Mouse (Mus musculus): ENCODE data around the gene Apobr. TPM values are rescaled to one million over a fixed set of nuclear protein-coding genes. Genes with fewer than 3 reads are reported as not detected.

Apobr gene
- polyA plus RNA-seq, 1 experiment: 17.6 TPM

- DNase-seq: no peak
- WGBS: 74% methylated on average over 11 of the region's 11 CpGs
- H3K4me1 ChIP-seq (ENCODE audit: control insufficient read depth, insufficient read depth, low read length): no peaks in the 10 kb centered on the region
- no peak for TF ChIP-seq CTCF (IDR thresholded peaks at IDR 0.05; ENCODE audit: insufficient read depth, low read length)
- no peak for TF ChIP-seq POLR2A (IDR thresholded peaks at IDR 0.05; ENCODE audit: borderline replicate concordance, extremely low read depth, low read depth, low read length)
- no peak within 1 kb of the TSS for H3K4me3 ChIP-seq (replicated peaks; ENCODE audit: extremely low read depth, low read depth, low read length)
Measured at GRCm38 (mm10) chr7:126594862-126595561, 10.3 kb downstream of the Apobr start, which contains the start of gene Il27. Il27 (minus strand) TSS chr7:126594941.

- no peak overlapping the region for H3K4me3 ChIP-seq (replicated peaks; ENCODE audit: extremely low read depth, low read depth, low read length)
- DNase-seq: no peak
- 73% methylated on average over 5 of the region's 5 CpGs for WGBS
- H3K4me1 ChIP-seq (ENCODE audit: control insufficient read depth, insufficient read depth, low read length): no peaks in the 10 kb centered on the region
- no peak for TF ChIP-seq POLR2A (IDR thresholded peaks at IDR 0.05; ENCODE audit: borderline replicate concordance, extremely low read depth, low read depth, low read length)
- no peak for TF ChIP-seq CTCF (IDR thresholded peaks at IDR 0.05; ENCODE audit: insufficient read depth, low read length)
Measured at GRCm38 (mm10) chr7:126595890-126596289, 11.1 kb downstream of the Apobr start.

- Histone ChIP-seq H3K4me3 (replicated peaks; ENCODE audit: extremely low read depth, low read depth, low read length) (no peak overlapping the region), H3K4me1 (ENCODE audit: control insufficient read depth, insufficient read depth, low read length) (no peaks in the 10 kb centered on the region)
- no peak for DNase-seq
- no peak for TF ChIP-seq POLR2A (IDR thresholded peaks at IDR 0.05; ENCODE audit: borderline replicate concordance, extremely low read depth, low read depth, low read length)
- TF ChIP-seq CTCF (IDR thresholded peaks at IDR 0.05; ENCODE audit: insufficient read depth, low read length): no peak
- 55% methylated on average over 6 of the region's 6 CpGs for WGBS
Measured at GRCm38 (mm10) chr7:126596414-126596813, 11.7 kb downstream of the Apobr start.

GRCm38 (mm10) chr7:126598919-126599318, 14.2 kb downstream of the Apobr start:
- DNase-seq: no peak
- Histone ChIP-seq H3K4me1 (ENCODE audit: control insufficient read depth, insufficient read depth, low read length) (no peaks in the 10 kb centered on the region), H3K4me3 (replicated peaks; ENCODE audit: extremely low read depth, low read depth, low read length) (no peak overlapping the region)
- WGBS: 70% methylated on average over 6 of the region's 6 CpGs
- no peak for TF ChIP-seq POLR2A (IDR thresholded peaks at IDR 0.05; ENCODE audit: borderline replicate concordance, extremely low read depth, low read depth, low read length)

- TF ChIP-seq POLR2A (IDR thresholded peaks at IDR 0.05; ENCODE audit: borderline replicate concordance, extremely low read depth, low read depth, low read length): no peak
- no peak for TF ChIP-seq CTCF (IDR thresholded peaks at IDR 0.05; ENCODE audit: insufficient read depth, low read length)
- no peak overlapping the region for H3K4me3 ChIP-seq (replicated peaks; ENCODE audit: extremely low read depth, low read depth, low read length)
- 28% methylated on average over 5 of the region's 5 CpGs for WGBS
- H3K4me1 ChIP-seq (ENCODE audit: control insufficient read depth, insufficient read depth, low read length): no peaks in the 10 kb centered on the region
- no peak for DNase-seq
Measured at GRCm38 (mm10) chr7:126601896-126602295, 17.2 kb downstream of the Apobr start.

GRCm38 (mm10) chr7:126602650-126603049, 17.9 kb downstream of the Apobr start:
- no peak overlapping the region for H3K4me3 ChIP-seq (replicated peaks; ENCODE audit: extremely low read depth, low read depth, low read length)
- WGBS: 74% methylated on average over 3 of the region's 3 CpGs
- no peaks in the 10 kb centered on the region for H3K4me1 ChIP-seq (ENCODE audit: control insufficient read depth, insufficient read depth, low read length)
- TF ChIP-seq CTCF (IDR thresholded peaks at IDR 0.05; ENCODE audit: insufficient read depth, low read length) (no peak), POLR2A (IDR thresholded peaks at IDR 0.05; ENCODE audit: borderline replicate concordance, extremely low read depth, low read depth, low read length) (no peak)
- no peak for DNase-seq

- no peak overlapping the region for H3K4me3 ChIP-seq (replicated peaks; ENCODE audit: extremely low read depth, low read depth, low read length)
- WGBS: 38% methylated on average over 5 of the region's 5 CpGs
- no peak for DNase-seq
- no peaks in the 10 kb centered on the region for H3K4me1 ChIP-seq (ENCODE audit: control insufficient read depth, insufficient read depth, low read length)
- no peak for TF ChIP-seq CTCF (IDR thresholded peaks at IDR 0.05; ENCODE audit: insufficient read depth, low read length)
- no peak for TF ChIP-seq POLR2A (IDR thresholded peaks at IDR 0.05; ENCODE audit: borderline replicate concordance, extremely low read depth, low read depth, low read length)
Measured at GRCm38 (mm10) chr7:126606611-126607010, 21.9 kb downstream of the Apobr start.

GRCm38 (mm10) chr7:126607064-126607463, 22.3 kb downstream of the Apobr start:
- WGBS: 54% methylated on average over 3 of the region's 3 CpGs
- no peak for TF ChIP-seq CTCF (IDR thresholded peaks at IDR 0.05; ENCODE audit: insufficient read depth, low read length)
- TF ChIP-seq POLR2A (IDR thresholded peaks at IDR 0.05; ENCODE audit: borderline replicate concordance, extremely low read depth, low read depth, low read length): no peak
- Histone ChIP-seq H3K4me1 (ENCODE audit: control insufficient read depth, insufficient read depth, low read length) (no peaks in the 10 kb centered on the region), H3K4me3 (replicated peaks; ENCODE audit: extremely low read depth, low read depth, low read length) (no peak overlapping the region)
- peak; percentile 17 for DNase-seq

- 76% methylated on average over 5 of the region's 5 CpGs for WGBS
- TF ChIP-seq CTCF (IDR thresholded peaks at IDR 0.05; ENCODE audit: insufficient read depth, low read length) (no peak), POLR2A (IDR thresholded peaks at IDR 0.05; ENCODE audit: borderline replicate concordance, extremely low read depth, low read depth, low read length) (no peak)
Measured at GRCm38 (mm10) chr7:126607796-126608195, 23.1 kb downstream of the Apobr start.

GRCm38 (mm10) chr7:126612736-126613135, 28.0 kb downstream of the Apobr start:
- WGBS: 77% methylated on average over 3 of the region's 3 CpGs
- no peak for DNase-seq
- Histone ChIP-seq H3K4me1 (ENCODE audit: control insufficient read depth, insufficient read depth, low read length) (no peaks in the 10 kb centered on the region), H3K4me3 (replicated peaks; ENCODE audit: extremely low read depth, low read depth, low read length) (no peak overlapping the region)
- TF ChIP-seq POLR2A (IDR thresholded peaks at IDR 0.05; ENCODE audit: borderline replicate concordance, extremely low read depth, low read depth, low read length) (no peak), CTCF (IDR thresholded peaks at IDR 0.05; ENCODE audit: insufficient read depth, low read length) (no peak)

More at GRCm38 (mm10) chr7:126607796-126608195, 23.1 kb downstream of the Apobr start:
- DNase-seq: no peak
- H3K4me3 ChIP-seq (replicated peaks; ENCODE audit: extremely low read depth, low read depth, low read length): no peak overlapping the region
- no peaks in the 10 kb centered on the region for H3K4me1 ChIP-seq (ENCODE audit: control insufficient read depth, insufficient read depth, low read length)
